Mouse (Mus musculus) hindbrain, embryonic 11.5 days (tissue): ENCODE data around the gene Sfxn5. TPM values are rescaled to one million over a fixed set of nuclear protein-coding genes. Genes with fewer than 3 reads are reported as not detected.

Experiments
- ATAC-seq: fragments of 200-750 bp; cut with Nextera tagmentation; 2 replicates; pipeline ENCODE4 v1.8.0; 2017; ENCODE audit warnings: mild to moderate bottlenecking, moderate TSS enrichment, moderate library complexity; ENCODE audit not compliant: low FRiP score
- DNase-seq: peaks from one replicate; pipeline ENCODE4 v3.0.0-alpha.2; 2015; ENCODE audit warnings: low spot score
- H3K27ac ChIP-seq: fragments of 300-500 bp; sonication (generic); 2 replicates; pipeline ENCODE4 v1.5.1; 2014; ENCODE audit warnings: mild to moderate bottlenecking, low read depth, low read length
- H3K27me3 ChIP-seq: fragments of 300-500 bp; sonication (generic); 2 replicates; pipeline ENCODE4 v1.6.1; 2014; ENCODE audit warnings: mild to moderate bottlenecking, low read length, moderate library complexity, mixed read lengths; ENCODE audit not compliant: control insufficient read depth, insufficient read depth
- H3K36me3 ChIP-seq: fragments of 300-500 bp; sonication (generic); 2 replicates; pipeline ENCODE4 v1.6.1; 2014; ENCODE audit warnings: mild to moderate bottlenecking, low read length, moderate library complexity, mixed read lengths; ENCODE audit not compliant: control insufficient read depth, insufficient read depth
- H3K4me1 ChIP-seq: fragments of 300-500 bp; sonication (generic); replicated peaks from 2 replicates; pipeline ENCODE4 v1.6.1; 2014; ENCODE audit warnings: low read length, mixed read lengths; ENCODE audit not compliant: control insufficient read depth, insufficient read depth
- H3K4me2 ChIP-seq: fragments of 300-500 bp; sonication (generic); replicated peaks from 2 replicates; pipeline ENCODE4 v1.6.1; 2014; ENCODE audit warnings: mild to moderate bottlenecking, low read depth, low read length
- H3K4me3 ChIP-seq: fragments of 300-500 bp; sonication (generic); 2 replicates; pipeline ENCODE4 v1.5.1; 2014; ENCODE audit warnings: low read depth, low read length
- H3K9ac ChIP-seq: fragments of 300-500 bp; sonication (generic); 2 replicates; pipeline ENCODE4 v1.6.1; 2014; ENCODE audit warnings: low read depth, low read length
- H3K9me3 ChIP-seq: fragments of 300-500 bp; sonication (generic); 2 replicates; pipeline ENCODE4 v1.6.1; 2016; ENCODE audit warnings: low read length; ENCODE audit not compliant: control insufficient read depth
- WGBS: fragments of 180-500 bp; shearing (Covaris S2); extraction: QIAGEN DNeasy Blood & Tissue Kit; methylation state at CpG from one replicate; pipeline ENCODE4 v1.1.7; 2014; 5-methylcytosine and 5-hydroxymethylcytosine counted together
- polyA plus RNA-seq: library from polyadenylated mRNA; unstranded; fragments of >200 nt; fragmentation: Nextera tagmentation; extraction: Ambion mirVana; gene quantifications from 2 replicates; pipeline ENCODE4 v1.2.1, GENCODE M21; 2014

Sfxn5 gene
- polyA plus RNA-seq, 1 experiment from 2014 or later, result 6.2 TPM

- no peaks in the 10 kb centered on the region for H3K9me3 ChIP-seq
- DNase-seq, result no peak
- H3K4me1 ChIP-seq, result no peaks in the 10 kb centered on the region
- H3K27ac ChIP-seq, result no peak overlapping the region
- H3K4me2 ChIP-seq, result no peak overlapping the region
- no peaks in the 10 kb centered on the region for H3K36me3 ChIP-seq
- no peak overlapping the region for H3K4me3 ChIP-seq
- H3K9ac ChIP-seq, result no peak overlapping the region
- H3K27me3 ChIP-seq, result no peaks in the 10 kb centered on the region
- no peak for ATAC-seq
Observed at GRCm38 (mm10) chr6:85344929-85345328, 11.7 kb upstream of the Sfxn5 start.

GRCm38 (mm10) chr6:85343027-85343426, 9.8 kb upstream of the Sfxn5 start:
- H3K4me3 ChIP-seq, result no peak overlapping the region
- ATAC-seq (no peak), DNase-seq (no peak)
- no peak overlapping the region for H3K9ac ChIP-seq
- no peak overlapping the region for H3K27ac ChIP-seq
- no peaks in the 10 kb centered on the region for H3K36me3 ChIP-seq
- no peak overlapping the region for H3K4me2 ChIP-seq
- no peaks in the 10 kb centered on the region for H3K4me1 ChIP-seq
- H3K9me3 ChIP-seq, result no peaks in the 10 kb centered on the region
- 83% methylated on average over 8 of the region's 8 CpGs for WGBS
- H3K27me3 ChIP-seq, result no peaks in the 10 kb centered on the region

DNA sequence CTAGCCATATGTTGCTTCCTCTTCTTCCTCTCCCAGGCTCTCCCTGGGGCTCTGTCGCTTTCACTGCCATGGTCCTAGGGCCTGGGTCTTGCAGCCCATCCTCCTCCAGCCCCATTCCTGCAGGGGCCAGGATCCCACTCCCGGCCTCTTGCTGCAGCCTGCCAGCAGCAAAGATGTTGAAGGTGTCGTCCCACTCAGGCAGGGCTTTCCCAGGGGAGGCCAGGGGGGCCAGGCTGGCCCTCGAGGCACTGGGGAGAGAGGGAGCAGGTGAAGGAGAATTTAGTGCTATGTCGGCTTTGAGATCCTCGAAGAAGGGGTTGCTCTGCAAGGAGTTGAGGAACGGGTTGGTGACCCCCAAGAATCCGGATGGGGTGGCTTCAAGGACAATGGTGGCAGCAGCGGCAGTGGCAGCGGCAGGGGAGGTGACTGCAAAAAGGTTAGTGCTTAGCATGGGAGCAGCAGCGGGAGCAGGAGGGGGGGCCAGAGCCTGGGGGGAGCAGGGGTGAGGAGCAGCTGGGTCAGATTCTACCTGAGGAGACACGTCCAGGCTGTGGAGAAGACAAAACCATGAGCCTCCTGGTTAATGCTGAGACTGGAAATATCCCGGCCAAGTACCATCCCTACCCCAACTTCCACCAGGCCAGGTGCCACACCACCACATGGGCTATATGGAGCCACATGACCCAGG, 8.7 kb upstream of the Sfxn5 start:
- Histone ChIP-seq H3K9ac (no peak overlapping the region), H3K4me3 (no peak overlapping the region), H3K4me1 (no peaks in the 10 kb centered on the region), H3K4me2 (no peak overlapping the region), H3K27me3 (no peaks in the 10 kb centered on the region), H3K27ac (no peak overlapping the region), H3K9me3 (no peaks in the 10 kb centered on the region), H3K36me3 (no peaks in the 10 kb centered on the region)
- DNase-seq, result no peak
- 70% methylated on average over 13 of the region's 13 CpGs for WGBS
- ATAC-seq, result no peak

- no peaks in the 10 kb centered on the region for H3K9me3 ChIP-seq
- H3K4me1 ChIP-seq, result no peaks in the 10 kb centered on the region
- no peaks in the 10 kb centered on the region for H3K27me3 ChIP-seq
- WGBS, result 71% methylated on average over 12 of the region's 12 CpGs
- no peak overlapping the region for H3K4me3 ChIP-seq
- no peaks in the 10 kb centered on the region for H3K36me3 ChIP-seq
- DNase-seq (no peak), ATAC-seq (no peak)
- no peak overlapping the region for H3K27ac ChIP-seq
- H3K9ac ChIP-seq, result no peak overlapping the region
- H3K4me2 ChIP-seq, result no peak overlapping the region
Observed at GRCm38 (mm10) chr6:85340184-85340583, 7.0 kb upstream of the Sfxn5 start.

DNA sequence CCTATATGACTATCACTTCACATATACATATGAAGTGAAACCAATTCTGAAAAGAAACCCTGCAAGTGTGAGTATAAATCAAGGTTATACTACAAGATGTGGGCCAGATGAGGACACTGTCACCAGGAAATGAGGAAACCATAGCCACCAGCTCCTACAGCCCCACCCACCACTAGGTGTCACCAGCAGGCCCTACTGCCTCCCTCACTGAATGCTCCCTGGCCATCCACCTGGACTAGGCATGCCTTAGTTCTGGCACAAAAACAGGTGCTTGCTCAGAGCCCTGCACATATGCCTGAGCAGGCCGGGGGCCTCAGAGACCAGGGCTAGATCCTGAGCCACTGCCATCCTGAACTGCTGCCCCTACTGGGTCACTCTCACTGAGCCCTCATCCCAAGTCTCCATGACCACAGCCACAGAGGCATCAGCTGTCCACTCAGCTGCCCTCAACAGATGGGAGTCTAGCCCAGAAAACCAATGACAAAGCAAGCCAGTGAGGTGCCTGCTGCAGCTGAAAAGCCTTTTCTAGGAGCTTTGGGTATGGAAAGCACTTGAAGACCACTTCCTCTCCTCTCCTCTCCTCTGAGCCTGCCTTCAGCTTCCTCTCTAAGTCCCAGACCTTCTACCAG, 6.2 kb upstream of the Sfxn5 start:
- no peak overlapping the region for H3K4me2 ChIP-seq
- no peaks in the 10 kb centered on the region for H3K36me3 ChIP-seq
- H3K27ac ChIP-seq, result no peak overlapping the region
- H3K4me1 ChIP-seq, result no peaks in the 10 kb centered on the region
- DNase-seq (no peak), ATAC-seq (no peak)
- H3K4me3 ChIP-seq, result no peak overlapping the region
- WGBS, result 78% methylated on average over 1 of the region's 1 CpGs
- no peaks in the 10 kb centered on the region for H3K27me3 ChIP-seq
- H3K9ac ChIP-seq, result no peak overlapping the region
- H3K9me3 ChIP-seq, result no peaks in the 10 kb centered on the region

DNA sequence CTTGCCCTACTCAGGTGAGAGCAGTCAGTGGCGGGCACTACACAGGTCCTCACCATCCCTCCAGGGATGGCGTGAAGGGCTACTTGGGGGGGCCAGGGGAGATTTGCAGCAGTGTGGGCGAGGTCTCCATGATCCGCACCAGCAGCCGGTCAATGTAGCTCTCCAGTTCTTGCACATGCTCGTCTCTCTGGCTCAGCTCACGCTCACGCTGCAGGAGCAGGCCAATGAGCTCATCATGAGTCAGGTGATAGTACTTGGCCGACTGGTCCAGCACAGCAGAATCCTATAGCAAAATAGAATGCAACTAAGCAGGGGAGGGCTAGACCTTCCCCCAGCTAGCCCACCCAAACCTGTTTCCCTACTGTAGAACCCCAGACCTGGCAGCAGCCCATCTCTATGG, 3.7 kb upstream of the Sfxn5 start:
- ATAC-seq, result no peak
- WGBS, result 83% methylated on average over 9 of the region's 9 CpGs
- Histone ChIP-seq H3K36me3 (no peaks in the 10 kb centered on the region), H3K9ac (no peak overlapping the region), H3K4me2 (no peak overlapping the region), H3K9me3 (no peaks in the 10 kb centered on the region), H3K4me1 (no peaks in the 10 kb centered on the region), H3K27me3 (no peaks in the 10 kb centered on the region), H3K4me3 (no peak overlapping the region), H3K27ac (no peak overlapping the region)
- DNase-seq, result no peak

GRCm38 (mm10) chr6:85335352-85335751, 2.1 kb upstream of the Sfxn5 start:
- ATAC-seq, result no peak
- no peak for DNase-seq
- H3K36me3 ChIP-seq, result no peaks in the 10 kb centered on the region
- no peaks in the 10 kb centered on the region for H3K4me1 ChIP-seq
- H3K4me2 ChIP-seq, result no peak overlapping the region
- H3K9ac ChIP-seq, result no peak overlapping the region
- no peak overlapping the region for H3K27ac ChIP-seq
- H3K4me3 ChIP-seq, result no peak overlapping the region
- WGBS, result 55% methylated on average over 3 of the region's 3 CpGs
- H3K9me3 ChIP-seq, result no peaks in the 10 kb centered on the region
- 0 out of 2 replicates have a peak, but pooled peaks cover 5% of the 10 kb centered on the region for H3K27me3 ChIP-seq

GRCm38 (mm10) chr6:85334851-85335250, 1.6 kb upstream of the Sfxn5 start:
- no peak for ATAC-seq
- H3K27me3 ChIP-seq, result 0 out of 2 replicates have a peak, but pooled peaks cover 5% of the 10 kb centered on the region
- 59% methylated on average over 5 of the region's 5 CpGs for WGBS
- no peak overlapping the region for H3K4me2 ChIP-seq
- no peak overlapping the region for H3K4me3 ChIP-seq
- no peak for DNase-seq
- H3K9me3 ChIP-seq, result no peaks in the 10 kb centered on the region
- no peak overlapping the region for H3K27ac ChIP-seq
- no peaks in the 10 kb centered on the region for H3K36me3 ChIP-seq
- H3K9ac ChIP-seq, result no peak overlapping the region
- no peaks in the 10 kb centered on the region for H3K4me1 ChIP-seq

DNA sequence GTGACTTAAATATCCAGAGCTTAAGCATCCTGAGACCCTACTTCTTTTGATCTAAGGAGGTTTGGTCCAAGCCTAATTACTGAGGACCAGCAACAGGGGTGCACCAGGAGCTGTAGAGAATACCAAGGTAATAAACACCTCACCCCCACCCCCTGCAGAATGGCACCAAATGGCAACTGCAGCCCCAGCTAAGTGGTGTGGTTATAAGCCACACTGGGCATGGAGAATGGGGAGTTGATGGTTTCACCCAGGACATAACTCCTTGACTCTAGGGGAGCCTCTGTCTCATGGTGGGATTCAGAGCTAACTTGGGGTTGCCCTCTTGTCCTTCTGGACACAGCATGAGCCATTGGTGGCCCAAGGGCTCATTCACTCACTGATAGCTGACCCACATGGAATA, 1.0 kb upstream of the Sfxn5 start:
- Histone ChIP-seq H3K9ac (no peak overlapping the region), H3K4me1 (no peaks in the 10 kb centered on the region), H3K36me3 (no peaks in the 10 kb centered on the region), H3K9me3 (no peaks in the 10 kb centered on the region), H3K27ac (no peak overlapping the region), H3K27me3 (0 out of 2 replicates have a peak, but pooled peaks cover 5% of the 10 kb centered on the region), H3K4me3 (no peak overlapping the region), H3K4me2 (no peak overlapping the region)
- DNase-seq, result no peak
- ATAC-seq, result no peak
